Mouse (Mus musculus): ENCODE results near the gene Cemip2. TPM values are rescaled to one million over a fixed set of nuclear protein-coding genes. Genes with fewer than 3 reads are reported as not detected.
"Not testable (repeated sequence)": the region's sequence is repeated elsewhere in the genome, so short reads cannot be mapped to it uniquely, and the experiment has no call there.

The Cemip2 gene
- polyA plus RNA-seq, 1 experiment from 2014 or later = 61.4 TPM

- no peaks in the 10 kb centered on the region for H3K27me3 ChIP-seq (replicated peaks; ENCODE audit: low read depth, poor library complexity, severe bottlenecking)
Observed at GRCm38 (mm10) chr19:21862991-21863931, 85.1 kb downstream of the Cemip2 start.

DNA sequence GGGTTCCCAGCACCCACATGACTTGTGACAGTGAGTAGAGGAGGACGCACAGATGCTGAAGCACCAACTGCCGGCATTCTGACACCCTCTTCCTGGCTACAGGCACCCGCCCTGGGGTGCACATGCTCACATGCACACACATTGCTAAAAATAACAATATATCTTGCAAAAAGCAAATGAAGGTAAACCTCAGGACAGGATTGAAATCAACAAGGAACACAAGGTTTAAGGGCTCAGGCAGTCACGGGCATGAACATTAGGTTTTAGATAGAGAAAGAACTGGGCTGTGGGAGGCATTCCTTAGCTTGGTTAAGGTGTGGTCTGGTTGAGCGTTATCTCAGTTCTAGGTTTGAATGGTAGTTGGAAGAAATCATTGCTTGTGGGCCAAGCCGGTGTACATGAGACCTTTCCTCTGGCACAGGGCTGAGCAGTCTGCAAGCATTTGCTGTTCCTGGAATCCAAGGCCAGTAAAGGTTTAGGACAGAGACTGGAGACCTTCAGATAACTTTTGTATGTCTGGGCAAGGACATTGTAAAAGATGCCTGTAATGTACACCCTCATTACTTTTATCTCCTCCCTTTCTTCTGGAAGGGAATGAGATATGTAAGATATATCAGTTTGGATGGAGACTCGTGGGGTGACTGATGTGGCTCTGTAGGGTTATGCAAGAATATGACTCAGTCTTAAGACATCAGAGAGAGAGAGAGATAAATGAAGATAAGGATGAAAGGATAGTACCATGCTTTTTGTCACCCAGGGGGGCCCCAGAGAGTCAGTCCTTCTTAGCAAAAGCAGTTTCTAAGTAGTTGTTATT lies 87.3 kb downstream of the Cemip2 start:
- 83% methylated on average over 7 of the region's 7 CpGs for WGBS
- DNase-seq (ENCODE audit: low spot score) = no peak

More at GRCm38 (mm10) chr19:21862991-21863931, 85.1 kb downstream of the Cemip2 start:
- no peak overlapping the region for H3K4me3 ChIP-seq
- H3K9me3 ChIP-seq = no peaks in the 10 kb centered on the region
- WGBS = 89% methylated on average over 9 of the region's 9 CpGs
- no peak for DNase-seq (ENCODE audit: low spot score)
- peaks cover 20% of the 10 kb centered on the region for H3K36me3 ChIP-seq (replicated peaks)
- peaks cover 6% of the 10 kb centered on the region; the same call in 1 of the 2 replicates for H3K4me1 ChIP-seq
- no peak overlapping the region for H3K27ac ChIP-seq (replicated peaks)

GRCm38 (mm10) chr19:21866094-21866493 lies 88.0 kb downstream of the Cemip2 start:
- H3K27me3 ChIP-seq (replicated peaks; ENCODE audit: low read depth, poor library complexity, severe bottlenecking) = no peaks in the 10 kb centered on the region
- peaks cover 2% of the 10 kb centered on the region; the same call in 1 of the 2 replicates for H3K4me1 ChIP-seq
- no peaks in the 10 kb centered on the region for H3K9me3 ChIP-seq
- H3K4me3 ChIP-seq = no peak overlapping the region
- 0 out of 2 replicates have a peak, but pooled peaks cover under 1% of the 10 kb centered on the region for H3K36me3 ChIP-seq (replicated peaks)
- no peak overlapping the region for H3K27ac ChIP-seq (replicated peaks)
- DNase-seq (ENCODE audit: low spot score) = no peak

More for the DNA sequence above, 87.3 kb downstream of the Cemip2 start:
- H3K27ac ChIP-seq (replicated peaks) = no peak overlapping the region
- H3K36me3 ChIP-seq (replicated peaks) = 0 out of 2 replicates have a peak, but pooled peaks cover 2% of the 10 kb centered on the region
- H3K4me3 ChIP-seq = no peak overlapping the region
- peaks cover 6% of the 10 kb centered on the region; the same call in 1 of the 2 replicates for H3K4me1 ChIP-seq
- no peaks in the 10 kb centered on the region for H3K27me3 ChIP-seq (replicated peaks; ENCODE audit: low read depth, poor library complexity, severe bottlenecking)
- H3K9me3 ChIP-seq = no peaks in the 10 kb centered on the region

DNA sequence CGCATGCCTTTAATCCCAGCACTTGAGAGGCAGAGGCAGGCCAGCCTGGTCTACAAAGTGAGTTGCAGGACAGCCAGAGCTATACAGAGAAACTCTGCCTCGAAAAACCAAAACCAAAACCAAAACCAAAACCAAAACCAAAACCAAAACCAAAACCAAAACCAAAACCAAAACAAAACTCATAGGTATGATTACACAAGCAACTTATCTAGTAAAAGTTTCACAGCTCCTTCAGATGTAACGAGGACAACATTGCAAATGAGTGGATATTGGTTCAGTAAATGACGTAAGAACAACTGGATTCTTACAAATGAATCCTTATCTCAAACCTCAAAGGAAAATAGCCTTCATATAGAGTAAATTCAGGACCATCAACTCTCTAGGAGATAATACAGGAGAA lies 88.6 kb downstream of the Cemip2 start:
- not testable (repeated sequence) for H3K4me3 ChIP-seq; H3K9me3 ChIP-seq; H3K36me3 ChIP-seq (replicated peaks); DNase-seq (ENCODE audit: low spot score); H3K4me1 ChIP-seq; H3K27me3 ChIP-seq (replicated peaks; ENCODE audit: low read depth, poor library complexity, severe bottlenecking); H3K27ac ChIP-seq (replicated peaks)
- 93% methylated on average over 4 of the region's 4 CpGs for WGBS

DNA sequence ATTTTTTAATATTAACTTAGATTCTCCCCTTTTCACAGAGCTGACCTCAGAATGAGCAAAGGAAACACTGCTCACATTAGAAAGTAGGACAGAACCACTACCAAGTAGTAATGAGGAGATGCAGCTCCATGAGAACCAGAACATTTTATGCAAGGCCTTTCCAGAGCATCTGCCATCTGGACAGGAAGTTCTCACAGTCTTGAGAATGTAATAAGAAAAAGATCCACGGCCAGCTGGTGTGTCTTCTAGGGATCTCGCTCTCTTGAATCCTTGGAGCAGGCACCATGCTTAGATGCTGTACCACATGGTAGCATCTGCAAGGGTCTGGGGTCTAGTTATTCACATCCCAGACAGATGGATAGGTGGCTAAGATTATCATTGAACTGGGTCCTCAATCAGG lies 90.3 kb downstream of the Cemip2 start:
- Histone ChIP-seq H3K27me3 (replicated peaks; ENCODE audit: low read depth, poor library complexity, severe bottlenecking) (no peaks in the 10 kb centered on the region), H3K4me3 (no peak overlapping the region), H3K27ac (replicated peaks) (no peak overlapping the region), H3K4me1 (no peaks in the 10 kb centered on the region), H3K9me3 (no peaks in the 10 kb centered on the region), H3K36me3 (replicated peaks) (no peaks in the 10 kb centered on the region)
- no peak for DNase-seq (ENCODE audit: low spot score)
- 84% methylated on average over 2 of the region's 2 CpGs for WGBS

DNA sequence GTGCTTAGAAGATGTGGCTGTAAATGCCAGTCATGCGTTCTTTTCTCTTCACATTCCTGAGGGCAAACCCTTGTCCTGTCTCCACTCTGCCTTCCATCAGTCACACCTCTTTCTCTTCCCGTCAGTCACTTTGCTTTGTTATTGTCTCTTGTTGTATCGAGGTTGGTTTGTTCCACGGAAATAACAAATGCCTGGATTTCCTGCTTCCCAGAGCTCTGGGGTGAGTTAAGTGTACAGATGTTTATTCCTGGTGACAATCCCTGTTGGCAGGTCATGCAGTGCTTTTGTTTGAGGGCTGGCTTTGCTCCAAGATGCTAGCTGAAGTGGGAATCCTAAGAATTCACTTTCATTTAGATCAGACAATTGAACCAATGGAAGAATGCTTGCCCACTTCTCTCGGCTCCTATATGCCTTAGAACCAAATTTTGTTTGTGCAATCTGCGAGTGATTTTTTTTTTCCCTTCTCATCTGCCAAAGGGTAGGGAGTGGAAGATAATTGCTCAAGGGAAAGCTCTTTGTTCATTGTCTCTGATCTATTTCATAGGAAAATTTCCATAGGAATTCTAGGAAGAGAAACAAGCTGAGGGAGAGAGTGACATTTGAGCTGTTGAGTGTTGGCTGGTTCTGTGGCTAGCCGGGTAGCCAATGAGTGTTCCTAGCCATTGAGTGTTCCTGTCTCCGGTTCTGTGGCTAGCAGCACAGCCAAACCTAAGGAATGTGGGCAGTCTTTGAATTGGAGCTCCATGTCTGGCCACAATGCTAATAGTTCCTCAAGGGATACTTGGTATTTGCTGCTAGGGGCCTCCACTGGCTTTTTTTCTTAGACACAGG lies 104.2 kb downstream of the Cemip2 start:
- H3K27ac ChIP-seq (replicated peaks) = no peak overlapping the region
- WGBS = 30% methylated on average over 8 of the region's 8 CpGs

GRCm38 (mm10) chr19:21883053-21883452 lies 104.9 kb downstream of the Cemip2 start:
- WGBS = 88% methylated on average over 3 of the region's 3 CpGs
- Histone ChIP-seq H3K4me3 (no peak overlapping the region), H3K36me3 (replicated peaks) (no peaks in the 10 kb centered on the region), H3K4me1 (peaks cover 11% of the 10 kb centered on the region), H3K9me3 (no peaks in the 10 kb centered on the region), H3K27me3 (replicated peaks; ENCODE audit: low read depth, poor library complexity, severe bottlenecking) (no peaks in the 10 kb centered on the region), H3K27ac (replicated peaks) (no peak overlapping the region)
- no peak for DNase-seq (ENCODE audit: low spot score)

More for the DNA sequence above, 104.2 kb downstream of the Cemip2 start:
- Histone ChIP-seq H3K27me3 (replicated peaks; ENCODE audit: low read depth, poor library complexity, severe bottlenecking) (no peaks in the 10 kb centered on the region), H3K36me3 (replicated peaks) (no peaks in the 10 kb centered on the region), H3K4me3 (no peak overlapping the region), H3K9me3 (no peaks in the 10 kb centered on the region), H3K4me1 (peaks cover 11% of the 10 kb centered on the region)
- peak; percentile 15 for DNase-seq (ENCODE audit: low spot score)

- no peak overlapping the region for H3K27ac ChIP-seq (replicated peaks)
- DNase-seq (ENCODE audit: low spot score) = no peak
- no peaks in the 10 kb centered on the region for H3K36me3 ChIP-seq (replicated peaks)
- H3K4me3 ChIP-seq = no peak overlapping the region
- 87% methylated on average over 2 of the region's 2 CpGs for WGBS
- H3K4me1 ChIP-seq = peaks cover 11% of the 10 kb centered on the region
- H3K27me3 ChIP-seq (replicated peaks; ENCODE audit: low read depth, poor library complexity, severe bottlenecking) = no peaks in the 10 kb centered on the region
- H3K9me3 ChIP-seq = no peaks in the 10 kb centered on the region
Observed at GRCm38 (mm10) chr19:21883922-21884321, 105.8 kb downstream of the Cemip2 start.

- no peak for DNase-seq (ENCODE audit: low spot score)
- H3K4me3 ChIP-seq = no peak overlapping the region
- 65% methylated on average over 4 of the region's 4 CpGs for WGBS
- H3K27ac ChIP-seq (replicated peaks) = no peak overlapping the region
- no peaks in the 10 kb centered on the region for H3K27me3 ChIP-seq (replicated peaks; ENCODE audit: low read depth, poor library complexity, severe bottlenecking)
- no peaks in the 10 kb centered on the region for H3K9me3 ChIP-seq
- peaks cover 11% of the 10 kb centered on the region for H3K4me1 ChIP-seq
- H3K36me3 ChIP-seq (replicated peaks) = no peaks in the 10 kb centered on the region
Observed at GRCm38 (mm10) chr19:21884385-21884784, 106.2 kb downstream of the Cemip2 start.

GRCm38 (mm10) chr19:21886166-21886657 lies 108.1 kb downstream of the Cemip2 start:
- Histone ChIP-seq H3K36me3 (replicated peaks) (no peaks in the 10 kb centered on the region), H3K4me3 (no peak overlapping the region), H3K9me3 (no peaks in the 10 kb centered on the region), H3K4me1 (peaks cover 11% of the 10 kb centered on the region), H3K27ac (replicated peaks) (no peak overlapping the region), H3K27me3 (replicated peaks; ENCODE audit: low read depth, poor library complexity, severe bottlenecking) (no peaks in the 10 kb centered on the region)
- DNase-seq (ENCODE audit: low spot score) = no peak
- WGBS = 69% methylated on average over 4 of the region's 4 CpGs

DNA sequence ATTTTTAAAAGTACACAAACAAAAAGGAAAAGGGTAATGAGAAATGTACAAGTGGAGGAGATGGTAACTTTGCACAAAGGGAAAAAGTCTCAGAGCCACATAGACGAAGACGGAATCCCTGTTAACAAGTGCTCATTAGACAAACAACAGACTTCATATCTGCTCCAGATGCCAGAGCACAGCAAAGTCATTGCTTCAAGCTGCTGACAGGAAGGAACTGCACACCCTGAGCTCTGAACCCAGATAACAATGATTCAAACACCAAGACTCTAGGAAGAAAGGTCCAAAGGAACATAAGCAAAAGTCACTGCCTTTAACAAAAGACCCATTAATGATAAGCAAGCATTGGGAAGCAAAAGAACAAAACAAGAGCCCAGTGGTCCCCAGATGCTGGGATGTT lies 112.6 kb downstream of the Cemip2 start:
- Histone ChIP-seq H3K4me3 (no peak overlapping the region), H3K4me1 (no peaks in the 10 kb centered on the region), H3K9me3 (no peaks in the 10 kb centered on the region), H3K27ac (replicated peaks) (no peak overlapping the region), H3K36me3 (replicated peaks) (no peaks in the 10 kb centered on the region), H3K27me3 (replicated peaks; ENCODE audit: low read depth, poor library complexity, severe bottlenecking) (no peaks in the 10 kb centered on the region)
- WGBS = 80% methylated on average over 2 of the region's 2 CpGs
- DNase-seq (ENCODE audit: low spot score) = no peak

DNA sequence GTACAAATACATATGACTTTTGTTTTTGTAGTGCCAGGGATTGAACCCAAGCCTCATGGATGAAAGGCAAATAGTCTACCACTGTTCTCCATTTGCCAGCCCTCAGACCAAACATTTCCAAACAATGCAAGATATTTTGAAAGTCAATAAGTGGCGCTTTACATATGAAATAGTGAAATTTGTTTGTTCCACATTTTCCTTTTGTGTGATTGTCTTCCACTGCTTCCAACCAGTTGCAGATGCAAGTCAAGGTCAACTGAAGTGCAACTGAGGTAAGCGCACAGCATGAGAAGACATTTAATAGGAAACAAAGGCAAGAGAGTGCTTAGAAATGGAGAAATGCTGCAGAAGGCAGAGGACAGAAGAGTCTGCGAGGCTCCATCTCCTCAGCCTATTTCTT lies 116.7 kb downstream of the Cemip2 start:
- DNase-seq (ENCODE audit: low spot score) = no peak
- no peak overlapping the region for H3K27ac ChIP-seq (replicated peaks)
- H3K4me1 ChIP-seq = no peaks in the 10 kb centered on the region
- H3K4me3 ChIP-seq = no peak overlapping the region
- WGBS = 90% methylated on average over 3 of the region's 3 CpGs
- no peaks in the 10 kb centered on the region for H3K36me3 ChIP-seq (replicated peaks)
- no peaks in the 10 kb centered on the region for H3K9me3 ChIP-seq
- H3K27me3 ChIP-seq (replicated peaks; ENCODE audit: low read depth, poor library complexity, severe bottlenecking) = no peaks in the 10 kb centered on the region

Data from embryonic facial prominence, embryonic 10.5 days (tissue).